Mouse (Mus musculus) A20 (cell line): ENCODE results near the gene Anks4b.
A peak's percentile ranks its signal among the peaks of the same experiment; 100 is the strongest.

Experiments
- DNase-seq: peaks from one replicate; pipeline ENCODE4 v3.0.0-alpha.2; 2011; ENCODE audit warnings: low read depth, low spot score

Anks4b gene

DNA sequence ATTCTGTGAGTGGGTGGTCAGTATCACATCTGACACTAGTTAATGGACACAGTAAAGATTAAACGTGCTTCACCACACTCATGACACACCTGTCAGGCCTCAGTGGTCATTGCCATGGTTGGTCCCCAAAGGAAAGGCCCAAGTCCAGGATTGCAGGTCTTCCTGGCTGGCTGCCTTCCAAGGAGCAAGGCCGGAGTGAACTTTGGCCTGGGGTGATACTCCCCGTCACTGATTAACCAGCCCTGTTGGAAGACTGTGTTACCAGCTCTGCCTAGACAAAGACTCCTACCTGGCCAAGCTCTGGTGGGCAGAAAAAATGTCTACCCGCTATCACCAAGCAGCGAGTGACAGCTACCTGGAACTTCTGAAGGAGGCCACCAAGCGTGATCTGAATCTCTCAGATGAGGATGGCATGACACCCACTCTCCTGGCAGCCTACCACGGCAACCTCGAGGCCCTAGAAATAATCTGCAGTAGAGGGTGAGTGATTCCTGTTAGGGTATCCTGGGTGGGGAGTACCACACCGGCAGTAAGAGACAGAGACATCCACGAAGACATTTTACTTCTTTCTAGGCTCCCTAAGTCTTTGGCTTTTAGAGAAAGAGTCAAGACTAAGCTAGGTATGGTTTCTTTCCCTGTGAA lies at the start of gene Anks4b:
Anks4b (plus strand) TSS at position 256 of the 642 bp plus-strand sequence.
- no peak for DNase-seq

GRCm38 (mm10) chr7:120124844-120125243 lies 48.8 kb upstream of the Anks4b start:
- DNase-seq: peak; percentile 66

- no peak for DNase-seq
Measured at GRCm38 (mm10) chr7:120126976-120127685, 46.5 kb upstream of the Anks4b start.

GRCm38 (mm10) chr7:120127686-120128059 lies 46.0 kb upstream of the Anks4b start:
- no peak for DNase-seq

GRCm38 (mm10) chr7:120128951-120129350 lies 44.7 kb upstream of the Anks4b start:
- no peak for DNase-seq

DNA sequence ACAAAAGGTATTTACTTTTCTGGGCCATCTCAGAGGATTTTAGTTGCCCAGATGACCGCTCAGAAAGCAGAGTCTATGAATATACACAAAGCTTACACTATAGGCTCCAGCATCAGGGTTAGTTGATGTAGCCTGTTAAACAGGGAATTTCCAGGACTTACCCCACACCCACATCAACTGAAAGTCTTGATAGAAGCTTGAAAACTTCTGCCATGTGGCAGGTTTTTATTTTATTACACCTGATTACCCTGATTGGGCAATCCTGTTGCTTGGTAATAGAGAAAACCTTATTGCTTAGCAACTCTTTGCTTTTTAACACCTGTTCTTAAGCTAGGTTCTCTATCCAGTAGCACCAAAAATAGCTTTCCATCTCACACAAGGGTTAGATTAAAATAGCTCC lies 30.9 kb upstream of the Anks4b start:
- DNase-seq: peak; percentile 4

DNA sequence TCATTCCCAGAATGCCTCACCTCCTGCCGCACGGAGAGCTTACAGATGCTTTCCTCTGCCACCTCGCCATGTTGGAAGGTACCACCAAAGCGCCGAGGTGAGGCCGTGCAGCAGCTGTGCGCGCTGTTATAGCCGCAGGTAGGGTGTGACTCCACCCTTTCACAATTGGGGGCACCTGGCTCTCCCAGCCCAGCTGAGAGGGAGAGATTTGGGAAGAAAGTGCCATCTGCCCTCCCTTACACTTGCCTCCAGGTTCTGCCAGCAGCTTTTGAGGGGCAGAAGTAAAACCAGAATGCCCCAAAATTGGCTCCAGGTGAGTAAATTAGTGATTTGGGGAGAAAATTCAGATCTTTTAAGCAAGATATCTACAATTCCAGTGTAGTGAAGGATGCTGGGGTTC lies 28.5 kb upstream of the Anks4b start, which contains the start of gene Zp2:
Zp2 (minus strand) TSS at position 101 of the 400 bp plus-strand sequence.
- DNase-seq: no peak

- peak; percentile 84 for DNase-seq
Measured at GRCm38 (mm10) chr7:120150257-120150656, 23.4 kb upstream of the Anks4b start.

DNA sequence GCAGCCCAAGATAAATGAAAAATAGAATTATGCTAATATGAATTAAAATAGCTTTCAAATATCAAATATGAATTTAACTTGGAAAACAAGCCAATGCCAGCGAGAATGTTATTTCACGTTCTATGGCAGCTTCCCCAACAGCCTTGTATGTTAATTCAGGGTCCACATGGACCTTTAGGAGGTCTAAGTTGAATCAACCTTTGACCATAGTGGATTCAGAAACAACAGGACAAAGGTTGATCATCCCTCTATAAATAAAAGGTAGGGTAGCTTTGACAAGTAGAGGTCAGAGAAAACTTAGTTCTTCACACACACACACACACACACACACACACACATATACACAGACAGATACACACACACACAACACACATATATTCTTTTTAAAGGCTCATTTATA lies 22.8 kb upstream of the Anks4b start:
- peak; percentile 5 for DNase-seq

DNA sequence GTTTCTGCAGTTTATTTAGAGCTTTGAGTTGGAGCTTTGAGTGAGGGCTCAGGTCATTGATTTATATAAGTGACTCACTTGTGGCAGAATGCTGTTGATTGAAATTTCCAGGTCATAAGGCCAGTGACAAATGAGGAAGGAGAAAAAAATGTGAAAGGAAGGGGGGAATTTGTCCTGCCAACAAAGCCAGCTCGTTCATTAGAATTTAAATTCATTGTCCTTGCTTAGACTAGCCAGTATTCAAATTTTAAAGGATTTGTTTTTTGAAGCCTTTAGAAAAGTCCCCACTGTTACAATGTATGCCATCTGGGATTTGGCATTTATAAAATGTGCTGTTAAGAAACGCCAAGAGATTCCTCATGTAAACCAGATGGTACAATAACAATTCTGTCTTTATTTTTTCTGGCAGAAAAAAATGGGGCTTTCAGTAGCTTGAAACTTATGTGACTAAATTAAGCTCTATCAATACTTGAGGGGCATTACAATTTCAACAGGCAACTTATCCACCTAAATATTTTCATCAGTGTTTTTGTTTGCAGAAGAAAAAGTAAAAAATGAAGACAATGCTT lies 16.7 kb upstream of the Anks4b start:
- DNase-seq: no peak

- no peak for DNase-seq
Measured at GRCm38 (mm10) chr7:120157575-120158061, 16.0 kb upstream of the Anks4b start.

DNA sequence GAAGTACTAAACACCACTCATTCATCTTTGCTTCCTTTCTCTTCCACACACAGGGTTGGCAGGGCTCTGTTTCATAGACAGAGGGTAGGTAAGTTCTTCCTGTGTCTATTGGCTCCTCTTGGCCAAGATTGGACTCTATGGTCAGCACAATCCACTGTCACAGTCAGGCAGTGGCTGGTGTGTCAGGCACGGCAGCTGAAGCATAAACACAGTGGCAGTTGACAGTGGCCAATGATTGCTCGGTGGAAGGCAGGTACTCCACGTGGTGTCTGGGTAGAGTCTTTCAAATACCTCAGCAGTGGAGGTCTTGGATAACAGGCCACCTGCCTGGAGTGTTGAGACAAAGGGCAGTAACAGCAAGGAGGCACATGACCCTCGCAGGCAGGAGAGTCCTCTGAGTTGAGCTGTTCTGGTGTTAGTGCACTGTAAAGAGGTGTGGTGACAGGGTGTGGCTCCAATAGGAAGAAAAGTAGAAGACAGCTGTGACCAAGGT lies 15.5 kb upstream of the Anks4b start:
- no peak for DNase-seq

- DNase-seq: no peak
Measured at GRCm38 (mm10) chr7:120163581-120164251, 9.9 kb upstream of the Anks4b start.

DNA sequence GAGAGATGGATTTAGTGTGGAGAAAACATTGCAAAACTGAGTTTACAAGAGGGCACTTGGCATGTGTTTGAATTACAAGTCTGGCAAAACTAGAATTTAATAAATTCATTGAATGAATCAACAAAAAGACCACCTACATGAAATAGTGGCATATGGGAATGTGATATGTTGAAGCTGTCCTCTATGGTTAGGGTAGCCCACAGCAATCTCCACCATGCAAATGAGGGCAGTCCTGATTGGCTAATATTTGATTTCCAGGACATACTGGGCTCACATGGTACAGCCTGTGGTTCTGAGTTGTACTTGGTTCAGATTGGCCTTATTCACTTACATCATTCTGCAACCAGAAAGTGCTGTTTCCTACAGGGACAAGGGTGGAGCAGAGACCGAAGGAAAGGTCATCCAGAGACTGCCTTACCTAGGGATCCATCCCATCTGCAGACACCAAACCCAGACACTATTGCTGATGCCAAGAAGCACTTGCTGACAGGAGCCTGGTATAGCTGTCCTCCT lies 1.4 kb upstream of the Anks4b start:
- DNase-seq: no peak

DNA sequence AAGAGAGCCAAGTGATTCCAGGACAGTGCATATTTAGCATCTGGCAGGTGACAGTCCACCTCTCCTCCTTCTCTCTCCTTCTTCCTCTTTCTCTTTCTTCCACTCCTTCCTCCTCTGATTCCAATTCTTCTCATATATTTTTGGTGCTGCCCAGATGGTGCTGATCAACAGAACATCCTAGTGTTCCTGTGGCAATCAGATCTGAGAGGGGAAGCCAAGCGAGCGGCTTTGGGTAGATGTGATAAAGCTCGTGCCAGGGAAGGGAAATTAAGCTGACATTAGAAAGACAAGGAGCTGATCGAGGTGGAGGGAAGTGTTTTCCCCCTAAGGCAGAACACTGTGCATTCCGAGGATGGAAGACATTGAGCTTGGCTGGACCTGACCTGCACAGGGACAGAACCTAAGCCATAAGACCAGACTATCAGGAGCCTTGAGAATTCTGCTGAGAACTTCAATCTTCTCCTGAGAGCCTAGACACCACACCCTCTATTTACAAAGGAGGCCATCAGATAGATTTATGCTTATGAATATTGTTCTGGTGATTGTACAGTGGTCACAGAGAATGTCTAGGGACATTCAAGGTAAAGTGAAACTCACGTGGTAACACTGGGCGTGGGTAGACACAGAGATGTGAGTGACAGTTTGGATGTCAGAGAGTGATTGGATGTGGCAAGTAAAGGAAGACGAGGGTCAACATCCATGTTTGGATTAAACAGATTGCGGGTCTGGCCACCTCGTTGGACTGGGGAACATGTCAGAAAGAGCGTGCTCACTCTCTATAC lies 1.3 kb downstream of the Anks4b start:
- no peak for DNase-seq

DNA sequence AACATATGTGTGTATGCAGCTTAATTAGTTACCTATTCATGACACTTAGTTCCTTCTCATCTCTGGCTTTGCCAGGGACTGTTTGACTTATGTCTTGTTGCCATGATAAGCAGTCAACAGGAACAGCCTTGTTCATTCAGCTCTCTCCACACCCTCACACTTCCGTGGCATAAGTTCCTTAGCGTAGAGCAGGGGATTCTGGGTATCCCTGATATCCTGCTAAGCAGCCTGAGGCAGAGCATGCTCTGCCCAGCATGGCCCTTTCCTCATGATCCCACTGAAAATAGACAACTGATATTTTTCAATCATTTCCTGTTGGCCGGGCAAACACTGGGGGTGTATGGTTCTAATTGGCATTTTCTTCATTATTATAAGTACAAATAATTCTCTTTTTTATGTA lies 4.0 kb downstream of the Anks4b start:
- no peak for DNase-seq

GRCm38 (mm10) chr7:120178935-120179334 lies 5.3 kb downstream of the Anks4b start:
- DNase-seq: no peak

GRCm38 (mm10) chr7:120180547-120180946 lies 6.9 kb downstream of the Anks4b start:
- DNase-seq: no peak

GRCm38 (mm10) chr7:120181401-120182230 lies 8.0 kb downstream of the Anks4b start:
- no peak for DNase-seq

GRCm38 (mm10) chr7:120182891-120183290 lies 9.2 kb downstream of the Anks4b start:
- DNase-seq: no peak
